Mouse (Mus musculus) erythroblast, embryonic 14.5 days (primary cell): ENCODE measurements around the gene Rilpl1.

Experiments
- GATA1 ChIP-seq: IDR thresholded peaks from 2 replicates; pipeline ENCODE4 v1.6.1; 2012; ENCODE audit warnings: low read length, inconsistent platforms, mixed read lengths
- TAL1 ChIP-seq: IDR thresholded peaks from 3 replicates; pipeline ENCODE4 v1.6.1; 2012; ENCODE audit warnings: low read length, inconsistent platforms, mixed read lengths

- TF ChIP-seq GATA1 (peak; percentile 41), TAL1 (no peak)
These were observed 84.8 kb downstream of the Rilpl1 start for GRCm38 (mm10) chr5:124446301-124446881.
